Mouse (Mus musculus): ENCODE results near the gene Lrrc73. TPM values are rescaled to one million over a fixed set of nuclear protein-coding genes. Genes with fewer than 3 reads are reported as not detected.

Lrrc73 gene
- polyA plus RNA-seq (2012; rRNA removed) (0.11 and 0.17 TPM in 2 replicates), polyA plus RNA-seq (2014; fragmentation: Nextera tagmentation; extraction: Ambion mirVana) (0.08 TPM in 1 of 2 replicates, not detected in the other)

DNA sequence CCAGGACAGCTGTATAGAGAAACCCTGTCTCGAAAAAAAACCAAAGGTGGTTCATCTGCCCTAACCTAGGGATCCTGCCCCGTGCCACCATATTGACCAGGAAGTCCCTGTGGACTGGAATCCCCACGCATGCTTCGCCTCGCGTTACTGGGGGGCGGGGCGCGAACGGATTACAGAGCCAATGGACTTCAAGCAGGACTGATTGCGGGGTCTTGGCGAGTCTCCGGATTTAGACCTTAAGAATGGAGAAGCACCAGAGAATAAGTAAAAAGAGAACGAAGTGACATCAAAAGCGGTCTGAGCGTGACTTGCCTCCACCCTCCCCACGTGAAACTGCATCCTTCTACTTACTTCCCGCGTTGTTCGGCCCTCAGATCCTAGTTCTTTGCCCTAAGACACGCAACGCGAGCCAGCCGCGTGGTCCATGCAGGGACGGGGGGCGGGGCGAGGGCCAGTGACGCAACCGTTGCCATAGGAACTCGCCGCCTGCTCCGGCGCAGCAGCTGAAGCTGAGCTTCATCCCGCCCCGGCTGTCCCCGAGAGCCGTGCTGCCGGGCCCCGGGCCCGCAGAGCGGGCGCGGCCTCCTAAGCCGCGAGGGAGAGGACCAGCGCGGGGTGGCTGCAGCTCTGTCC lies at the start of gene Lrrc73:
TSS of gene Lrrc73 (plus strand) at position 80 of the 633 bp plus-strand sequence.
- Histone ChIP-seq H3K4me2 (ENCODE audit: low read depth) (peak within 1 kb of the TSS; percentile 91), H3K4me3 (ENCODE audit: insufficient read depth in 1 of 2, low read depth in 2 of 2, low read length in 2 of 2) (peak within 1 kb of the TSS; percentile 55 to 68), H3K4me1 (replicated peaks; ENCODE audit: control insufficient read depth in 2 of 2, insufficient read depth in 2 of 2, low read length in 1 of 2) (peaks cover 7 to 12% of the 10 kb centered on the region in 2 experiments; a peak in 3 of 4 replicates), H3K36me3 (replicated peaks; ENCODE audit: control insufficient read depth, insufficient read depth, low read depth) (peaks cover 18% of the 10 kb centered on the region), H3K9me3 (ENCODE audit: control insufficient read depth, low read length) (no peaks in the 10 kb centered on the region), H3K27ac (no peak within 1 kb of the TSS), H3K27me3 (ENCODE audit: control insufficient read depth, insufficient read depth, low read length) (peaks cover 20% of the 10 kb centered on the region), H3K9ac (replicated peaks) (peak within 1 kb of the TSS; percentile 31; the same call in 1 of the 2 replicates)
- ATAC-seq (ENCODE audit: insufficient read depth), result peak; percentile 66
- WGBS (ENCODE audit: insufficient replicate concordance), result 1% methylated on average over 47 of the region's 48 CpGs
- no peak for TF ChIP-seq CTCF (IDR thresholded peaks at IDR 0.05; ENCODE audit: low read depth)
- no peak for TF ChIP-seq EP300 (IDR thresholded peaks at IDR 0.05; ENCODE audit: low read depth)
- DNase-seq (ENCODE audit: low read depth in 3 of 3, low spot score in 3 of 3), result peak; percentile 51 to 68 (median 54)

DNA sequence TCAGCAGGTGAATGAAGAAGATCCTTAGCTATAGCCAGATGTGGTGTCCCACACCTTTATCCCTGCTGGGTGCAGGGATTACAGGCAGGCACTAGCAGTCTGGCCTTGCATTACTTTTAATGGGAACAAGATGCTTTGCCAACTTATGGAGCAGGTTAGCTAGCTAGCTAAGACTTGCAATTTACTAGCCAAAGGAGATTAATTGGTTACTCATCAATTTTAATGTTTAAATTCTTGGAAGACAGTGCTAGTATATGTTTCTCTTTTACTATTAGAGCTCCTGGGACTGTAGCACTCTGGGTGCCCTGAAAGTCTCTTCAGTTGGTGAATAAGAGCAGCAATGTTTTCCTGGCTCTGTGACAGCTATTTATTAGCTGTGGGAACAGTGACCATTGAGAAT lies 46.7 kb upstream of the Lrrc73 start:
- no peak overlapping the region for H3K4me3 ChIP-seq (ENCODE audit: insufficient read depth in 1 of 2, low read depth in 2 of 2, low read length in 2 of 2)
- H3K27ac ChIP-seq, result no peak overlapping the region
- no peak overlapping the region for H3K4me2 ChIP-seq (ENCODE audit: low read depth)
- no peak for ATAC-seq (ENCODE audit: insufficient read depth)
- peaks cover 48% of the 10 kb centered on the region for H3K36me3 ChIP-seq (replicated peaks; ENCODE audit: control insufficient read depth, insufficient read depth, low read depth)
- peaks cover 3 to 12% of the 10 kb centered on the region in 2 experiments; a peak in 3 of 4 replicates for H3K4me1 ChIP-seq (replicated peaks; ENCODE audit: control insufficient read depth in 2 of 2, insufficient read depth in 2 of 2, low read length in 1 of 2)
- no peak for DNase-seq (ENCODE audit: low read depth in 3 of 3, low spot score in 3 of 3)
- no peak overlapping the region for H3K9ac ChIP-seq (replicated peaks)
- TF ChIP-seq EP300 (IDR thresholded peaks at IDR 0.05; ENCODE audit: low read depth), result no peak
- no peak for TF ChIP-seq CTCF (IDR thresholded peaks at IDR 0.05; ENCODE audit: low read depth)
- H3K27me3 ChIP-seq (ENCODE audit: control insufficient read depth, insufficient read depth, low read length), result no peaks in the 10 kb centered on the region
- H3K9me3 ChIP-seq (ENCODE audit: control insufficient read depth, low read length), result no peaks in the 10 kb centered on the region

DNA sequence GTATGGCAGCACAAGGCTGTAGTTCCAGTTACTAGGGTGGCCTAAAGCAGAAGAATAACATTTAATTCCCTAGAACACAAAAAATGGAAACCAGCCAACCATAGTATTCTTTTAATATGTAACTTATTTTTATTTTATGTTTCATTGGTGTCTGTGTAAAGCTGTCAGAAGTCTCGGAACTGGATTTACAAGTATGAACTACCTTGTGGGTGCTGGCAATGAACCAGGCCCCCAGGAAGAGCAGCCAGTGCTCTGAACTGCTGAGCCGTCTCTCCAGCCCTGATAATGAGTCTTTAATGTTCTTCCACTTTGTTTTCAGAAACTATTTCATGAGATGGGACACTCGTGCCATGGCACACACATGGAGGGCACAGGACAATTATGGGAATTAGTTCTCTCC lies 42.8 kb upstream of the Lrrc73 start:
- WGBS (ENCODE audit: insufficient replicate concordance), result 78% methylated on average over 3 of the region's 3 CpGs
- DNase-seq (ENCODE audit: low read depth in 3 of 3, low spot score in 3 of 3), result no peak

DNA sequence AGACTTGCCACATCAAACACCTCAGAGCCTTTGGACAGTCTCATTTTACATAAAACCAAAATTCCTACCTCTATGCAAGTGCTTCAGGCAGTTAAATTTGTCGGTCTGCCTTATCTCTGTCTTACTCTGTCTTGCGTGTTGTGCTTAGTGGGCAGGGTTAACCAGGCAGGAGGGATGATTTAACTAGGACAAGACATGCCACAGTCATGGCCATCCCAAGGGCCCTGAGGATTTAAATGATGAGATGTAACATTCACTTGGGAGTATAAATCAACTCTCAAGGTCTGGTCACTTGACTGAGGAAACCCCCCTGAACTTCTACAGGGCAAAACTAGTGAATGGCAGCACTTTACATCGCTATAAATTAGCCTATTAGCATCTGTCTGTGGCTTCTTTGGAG lies 31.7 kb upstream of the Lrrc73 start:
- no peak for TF ChIP-seq CTCF (IDR thresholded peaks at IDR 0.05; ENCODE audit: low read depth)
- TF ChIP-seq EP300 (IDR thresholded peaks at IDR 0.05; ENCODE audit: low read depth), result no peak
- Histone ChIP-seq H3K9ac (replicated peaks) (no peak overlapping the region), H3K4me2 (ENCODE audit: low read depth) (no peak overlapping the region), H3K36me3 (replicated peaks; ENCODE audit: control insufficient read depth, insufficient read depth, low read depth) (peaks cover 74% of the 10 kb centered on the region), H3K27me3 (ENCODE audit: control insufficient read depth, insufficient read depth, low read length) (no peaks in the 10 kb centered on the region), H3K4me3 (ENCODE audit: insufficient read depth in 1 of 2, low read depth in 2 of 2, low read length in 2 of 2) (no peak overlapping the region), H3K9me3 (ENCODE audit: control insufficient read depth, low read length) (no peaks in the 10 kb centered on the region), H3K4me1 (replicated peaks; ENCODE audit: control insufficient read depth in 2 of 2, insufficient read depth in 2 of 2, low read length in 1 of 2) (no peaks in the 10 kb centered on the region), H3K27ac (no peak overlapping the region)
- 66% methylated on average over 3 of the region's 3 CpGs for WGBS (ENCODE audit: insufficient replicate concordance)
- DNase-seq (ENCODE audit: low read depth in 3 of 3, low spot score in 3 of 3) (no peak), ATAC-seq (ENCODE audit: insufficient read depth) (no peak)

More for the DNA sequence above, 42.8 kb upstream of the Lrrc73 start:
- H3K4me3 ChIP-seq (ENCODE audit: insufficient read depth in 1 of 2, low read depth in 2 of 2, low read length in 2 of 2), result no peak overlapping the region
- H3K9me3 ChIP-seq (ENCODE audit: control insufficient read depth, low read length), result no peaks in the 10 kb centered on the region
- H3K36me3 ChIP-seq (replicated peaks; ENCODE audit: control insufficient read depth, insufficient read depth, low read depth), result peaks cover 67% of the 10 kb centered on the region
- H3K4me2 ChIP-seq (ENCODE audit: low read depth), result no peak overlapping the region
- no peak for TF ChIP-seq CTCF (IDR thresholded peaks at IDR 0.05; ENCODE audit: low read depth)
- no peak for TF ChIP-seq EP300 (IDR thresholded peaks at IDR 0.05; ENCODE audit: low read depth)
- H3K27me3 ChIP-seq (ENCODE audit: control insufficient read depth, insufficient read depth, low read length), result no peaks in the 10 kb centered on the region
- ATAC-seq (ENCODE audit: insufficient read depth), result no peak
- H3K4me1 ChIP-seq (replicated peaks; ENCODE audit: control insufficient read depth in 2 of 2, insufficient read depth in 2 of 2, low read length in 1 of 2), result no peaks in the 10 kb centered on the region
- no peak overlapping the region for H3K9ac ChIP-seq (replicated peaks)
- no peak overlapping the region for H3K27ac ChIP-seq

DNA sequence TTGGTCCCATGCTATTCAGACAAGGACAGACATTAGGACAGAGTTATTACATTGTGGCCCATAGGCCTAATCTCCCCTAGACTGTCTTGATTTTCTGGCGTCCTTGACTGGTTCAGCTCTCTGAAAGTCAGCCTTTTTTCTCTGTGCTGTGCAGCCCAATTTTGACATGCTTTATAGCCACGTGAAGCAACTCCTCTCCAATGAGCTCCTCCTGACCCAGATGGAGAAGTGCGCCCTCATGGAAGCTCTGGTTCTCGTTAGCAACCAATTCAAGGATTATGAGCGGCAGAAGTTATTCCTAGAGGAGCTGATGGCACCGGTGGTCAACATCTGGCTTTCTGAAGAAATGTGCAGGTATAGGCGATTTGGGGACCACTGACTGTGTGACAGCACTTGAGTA lies 25.8 kb upstream of the Lrrc73 start:
- H3K27me3 ChIP-seq (ENCODE audit: control insufficient read depth, insufficient read depth, low read length), result no peaks in the 10 kb centered on the region
- H3K4me1 ChIP-seq (replicated peaks; ENCODE audit: control insufficient read depth in 2 of 2, insufficient read depth in 2 of 2, low read length in 1 of 2), result no peaks in the 10 kb centered on the region
- 80% methylated on average over 7 of the region's 7 CpGs for WGBS (ENCODE audit: insufficient replicate concordance)
- H3K4me2 ChIP-seq (ENCODE audit: low read depth), result no peak overlapping the region
- TF ChIP-seq CTCF (IDR thresholded peaks at IDR 0.05; ENCODE audit: low read depth) (no peak), EP300 (IDR thresholded peaks at IDR 0.05; ENCODE audit: low read depth) (no peak)
- H3K9ac ChIP-seq (replicated peaks), result no peak overlapping the region
- H3K4me3 ChIP-seq (ENCODE audit: insufficient read depth in 1 of 2, low read depth in 2 of 2, low read length in 2 of 2), result no peak overlapping the region
- H3K36me3 ChIP-seq (replicated peaks; ENCODE audit: control insufficient read depth, insufficient read depth, low read depth), result peaks cover 74% of the 10 kb centered on the region
- DNase-seq (ENCODE audit: low read depth in 3 of 3, low spot score in 3 of 3) (no peak), ATAC-seq (ENCODE audit: insufficient read depth) (no peak)
- H3K9me3 ChIP-seq (ENCODE audit: control insufficient read depth, low read length), result no peaks in the 10 kb centered on the region
- H3K27ac ChIP-seq, result no peak overlapping the region
